Mouse (Mus musculus) Muller cell, postnatal 12 days (primary cell): ENCODE results near the gene Sema4a.

Source experiments
- DNase-seq: peaks from one replicate; pipeline ENCODE4 v3.0.0-alpha.2; 2015; ENCODE audit errors: inconsistent ontology term

Gene Sema4a

DNA sequence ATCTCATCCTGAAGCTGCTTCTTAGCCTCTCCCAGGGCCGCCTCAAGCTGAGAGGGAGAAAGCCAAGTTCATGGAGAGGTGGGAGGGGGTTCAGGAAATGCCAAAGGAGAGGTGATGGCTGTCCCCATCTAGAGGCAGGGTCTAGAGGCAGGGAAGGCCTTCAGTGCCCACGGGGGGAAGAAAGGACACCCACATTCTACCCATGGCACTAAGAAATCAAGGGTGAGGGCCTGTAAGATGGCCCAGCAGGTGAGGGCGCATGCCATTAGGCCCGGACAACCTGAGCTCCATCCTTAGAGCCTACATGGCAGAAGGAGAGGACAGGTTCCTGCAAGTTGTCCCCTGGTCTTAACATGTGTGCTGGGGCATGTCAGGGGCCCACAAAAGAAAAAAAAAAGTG, 25.9 kb upstream of the Sema4a start:
- DNase-seq, result no peak

DNA sequence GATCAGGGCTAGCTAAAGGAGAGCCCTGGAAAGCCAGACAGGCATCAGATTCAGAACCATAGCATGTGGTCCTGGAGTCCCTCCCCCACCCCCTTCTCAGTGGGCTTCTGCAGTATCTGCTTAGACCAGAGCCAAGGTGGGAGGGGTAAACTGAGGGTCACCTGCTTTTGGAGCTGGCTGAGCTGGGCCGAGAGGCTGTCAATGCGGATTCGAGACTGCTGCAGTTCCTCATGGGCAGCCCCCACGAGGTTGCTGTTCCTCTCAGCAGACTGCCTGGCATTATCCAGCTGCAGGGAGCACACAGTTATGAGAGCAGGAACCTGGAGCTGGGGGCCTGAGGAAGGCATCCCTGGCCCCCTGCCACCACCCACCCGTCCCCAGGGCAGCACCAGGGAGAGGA, 25.1 kb upstream of the Sema4a start:
- DNase-seq, result no peak

DNA sequence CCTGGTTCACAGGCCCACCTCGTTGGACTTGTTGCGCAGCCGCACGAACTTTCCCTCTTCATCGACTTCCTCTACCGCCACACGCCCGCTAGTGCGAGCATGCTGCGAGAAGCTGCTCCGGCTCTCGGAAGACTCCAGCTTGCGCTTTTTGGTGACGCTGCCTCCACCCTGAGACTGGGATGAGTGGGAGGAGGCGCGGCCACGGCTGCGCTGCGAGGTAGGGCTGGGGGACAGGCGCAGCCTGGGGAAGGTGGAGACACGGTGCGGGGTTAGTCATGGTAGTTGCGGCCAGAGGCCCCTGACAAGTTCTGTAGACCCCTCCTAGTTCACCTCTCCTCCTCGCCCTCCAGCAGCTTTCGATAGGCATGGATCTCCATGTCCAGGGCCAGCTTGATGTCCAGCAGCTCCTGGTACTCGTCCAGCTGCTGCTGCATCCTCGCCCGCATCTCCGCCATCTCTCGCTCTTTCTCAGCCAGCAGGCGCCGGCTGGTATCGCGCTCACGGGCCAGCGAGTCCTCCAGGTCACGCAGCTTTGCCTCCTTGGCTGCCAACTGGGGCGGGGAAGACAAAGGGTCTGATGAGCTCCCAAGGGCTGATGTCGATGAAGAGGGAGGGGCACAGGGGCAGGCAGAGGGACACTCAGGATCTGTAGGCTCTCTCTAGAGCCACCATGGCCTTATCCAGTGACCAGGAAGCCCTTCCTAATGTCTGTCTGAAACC, 23.8 kb upstream of the Sema4a start:
- DNase-seq, result peak; percentile 69

DNA sequence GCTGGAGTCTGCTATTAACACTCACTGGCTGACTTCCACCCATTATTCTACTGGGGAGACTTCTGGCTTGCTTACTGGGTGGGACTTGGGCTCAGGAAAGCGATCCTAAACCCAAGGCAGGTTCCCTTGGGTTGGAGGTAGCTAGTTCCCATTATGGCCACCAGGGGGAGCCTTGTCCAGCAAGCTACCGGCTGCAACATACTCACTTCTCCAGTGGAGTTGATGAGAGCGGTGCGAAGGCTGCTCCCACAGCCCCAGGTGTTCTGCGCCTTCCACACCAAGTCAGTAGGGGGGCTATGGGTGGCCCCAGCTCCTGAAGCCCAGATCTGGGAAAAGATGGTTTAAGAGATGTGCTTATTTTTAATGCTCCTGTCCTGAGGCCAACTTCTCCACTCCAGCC, 22.6 kb upstream of the Sema4a start:
- peak; percentile 66 for DNase-seq

DNA sequence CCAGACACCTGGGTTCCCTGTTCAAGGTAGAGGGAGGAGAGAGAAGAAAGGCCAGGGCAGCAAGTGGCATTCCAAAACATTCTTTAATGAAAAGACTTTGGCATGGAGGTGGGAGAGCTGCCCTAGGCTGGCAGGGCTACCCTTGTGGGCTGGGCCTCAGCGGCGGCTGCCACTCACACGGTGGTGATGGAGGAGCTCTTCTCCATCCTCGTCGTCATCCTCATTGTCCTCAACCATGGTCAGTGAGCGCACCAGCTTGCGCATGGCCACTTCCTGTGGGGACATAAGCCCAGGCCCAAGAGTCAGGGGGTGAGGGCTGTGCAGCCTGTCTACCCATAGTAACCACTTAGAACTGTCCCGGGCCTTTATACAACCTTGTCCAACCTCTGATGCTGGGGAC, 22.2 kb upstream of the Sema4a start:
- no peak for DNase-seq

DNA sequence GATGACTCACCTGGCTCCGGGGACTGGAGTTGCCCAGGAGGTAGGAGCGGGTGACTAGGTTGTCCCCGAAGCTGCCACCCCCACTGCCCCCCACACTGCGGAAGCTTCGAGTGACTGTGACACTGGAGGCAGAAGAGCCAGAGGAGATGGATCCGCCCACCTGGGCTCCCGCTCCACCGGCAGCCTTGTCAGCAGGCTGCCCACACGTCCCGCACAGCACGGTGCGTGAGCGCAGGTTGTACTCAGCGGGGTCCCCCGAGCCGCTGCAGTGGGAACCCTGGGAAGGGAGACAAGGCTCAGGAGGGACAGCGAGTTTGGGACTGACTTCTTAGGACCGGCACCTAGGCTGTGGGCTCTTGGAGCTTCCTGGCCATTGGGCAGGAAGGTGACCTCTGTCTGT, 21.4 kb upstream of the Sema4a start:
- DNase-seq, result no peak

DNA sequence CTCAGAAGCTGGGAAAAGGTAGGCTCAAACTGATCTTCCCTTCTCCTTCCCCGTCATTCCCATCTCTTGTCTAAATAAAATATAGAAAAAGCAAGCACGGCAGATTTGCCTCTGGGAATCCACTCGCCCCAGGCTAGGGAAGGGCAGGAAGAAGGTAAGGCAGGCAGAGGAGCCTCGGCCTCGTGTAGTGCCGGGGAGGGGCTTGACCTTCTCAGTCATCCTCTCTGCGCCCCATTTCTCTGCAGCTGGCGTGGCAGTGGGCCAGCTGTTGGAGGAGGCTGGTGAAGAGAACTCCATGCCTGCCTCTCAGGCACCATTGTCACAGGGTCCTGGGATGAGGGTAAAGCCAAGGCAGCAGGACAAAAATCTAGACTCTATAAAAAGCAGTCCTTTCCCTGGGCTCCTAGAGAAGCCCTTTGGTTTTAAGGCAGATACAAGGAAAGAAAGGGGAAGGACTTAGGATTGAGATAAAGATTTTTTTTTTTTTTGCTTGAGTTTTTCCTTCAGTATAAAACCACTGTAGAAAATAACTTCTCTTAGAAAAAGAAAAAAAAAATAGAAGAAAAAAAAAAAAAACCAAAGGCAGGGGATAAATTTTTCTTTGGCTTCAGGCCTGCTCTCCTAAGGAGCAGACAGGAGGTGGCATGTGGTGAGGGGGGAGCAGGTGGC, 20.5 kb upstream of the Sema4a start:
- DNase-seq, result no peak

DNA sequence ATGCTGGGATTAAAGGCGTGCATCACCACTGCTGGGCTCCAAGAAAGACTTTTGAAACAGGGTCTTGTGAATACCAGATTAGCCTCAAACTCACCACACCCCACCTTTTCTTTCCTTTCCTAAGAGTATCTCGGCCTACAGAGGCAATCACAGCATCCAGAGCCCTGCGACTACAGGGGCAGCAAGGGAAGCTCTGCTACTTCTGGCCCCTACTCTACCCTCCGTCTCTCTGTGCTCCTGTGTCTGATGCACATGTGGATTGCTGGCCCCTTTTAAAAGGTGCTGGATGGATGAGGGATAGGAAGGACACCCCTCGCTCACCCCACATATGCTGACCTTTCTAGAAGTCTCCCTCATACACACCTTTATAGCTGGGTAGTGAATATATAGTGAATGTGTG, 19.7 kb upstream of the Sema4a start:
- no peak for DNase-seq

DNA sequence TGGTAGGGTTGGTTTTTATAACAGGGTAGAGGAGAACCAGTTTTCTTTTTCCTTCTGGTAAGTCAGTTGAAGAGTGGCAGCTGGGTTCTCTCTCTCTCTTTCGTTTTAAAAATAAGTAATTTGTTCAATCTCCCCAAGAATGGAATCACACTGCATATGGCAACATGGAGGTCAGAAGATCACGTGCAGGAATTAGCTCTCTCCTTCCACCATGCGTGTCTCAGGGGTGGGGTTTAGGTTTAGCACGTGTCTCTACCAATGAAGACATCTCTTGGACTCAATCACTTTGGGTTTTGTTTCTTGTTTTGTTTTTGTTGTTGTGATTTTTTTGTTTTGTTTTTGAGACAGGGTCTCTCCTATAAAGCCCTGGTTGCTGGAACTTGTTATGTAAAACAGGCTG, 18.8 kb upstream of the Sema4a start:
- DNase-seq, result no peak

DNA sequence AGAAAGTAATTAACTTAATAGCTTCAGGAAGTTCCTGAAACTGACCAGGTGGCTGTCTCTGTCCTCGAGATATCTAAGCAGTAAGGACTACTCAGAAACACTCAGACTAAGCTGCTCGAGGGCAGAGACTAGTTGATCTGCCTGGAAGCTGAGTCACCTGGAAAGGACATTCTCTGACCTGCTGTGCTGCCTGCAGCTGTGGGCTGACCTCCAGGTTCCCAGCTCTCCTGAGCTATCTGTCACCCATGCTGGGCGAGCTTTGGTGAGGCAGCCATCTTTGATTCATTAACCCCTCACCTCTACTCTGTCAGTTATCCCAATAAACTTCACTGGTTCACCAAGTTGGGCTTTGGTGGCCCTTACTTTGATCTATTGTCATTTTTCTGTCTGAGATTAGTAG, 18.2 kb upstream of the Sema4a start:
- DNase-seq, result no peak

DNA sequence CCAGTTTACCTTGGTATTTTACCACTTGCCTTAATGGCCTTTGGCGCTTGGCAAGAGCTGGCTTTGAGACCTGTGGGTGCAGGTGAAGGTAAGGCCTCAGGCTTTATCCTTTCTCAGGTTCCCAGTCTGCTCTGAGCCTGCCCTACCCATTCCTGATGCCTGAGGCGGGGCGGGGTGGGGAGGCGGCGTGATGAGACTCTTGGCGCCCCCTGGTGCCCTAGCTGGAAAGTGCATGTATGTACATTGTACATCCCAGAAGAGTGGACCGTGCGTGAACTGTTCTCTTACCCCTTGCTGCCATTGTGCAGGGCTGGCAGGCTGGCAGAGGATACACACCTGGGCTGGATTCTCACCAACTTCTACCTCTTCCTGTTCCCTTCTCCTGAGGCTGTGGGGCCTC, 16.8 kb upstream of the Sema4a start:
- DNase-seq, result peak; percentile 81

DNA sequence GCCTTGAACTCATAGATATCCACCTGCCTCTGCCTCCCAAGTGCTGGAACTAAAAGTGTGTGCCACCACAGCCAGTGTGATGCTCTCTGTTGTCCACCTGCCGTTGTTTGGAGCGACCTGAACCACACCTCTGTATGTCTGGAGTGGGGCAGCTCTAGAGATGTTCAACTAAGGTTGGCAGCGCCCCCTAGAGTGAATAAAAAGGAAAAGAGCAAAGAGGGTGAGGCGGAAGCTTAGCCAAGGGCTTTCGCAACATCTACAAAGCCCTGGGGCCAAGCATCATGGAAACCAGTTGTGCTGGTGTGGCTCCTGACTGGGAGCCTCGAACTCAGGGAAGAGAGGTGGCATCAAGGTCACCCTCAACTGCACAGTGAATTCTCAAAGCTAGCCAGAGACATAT, 15.4 kb upstream of the Sema4a start:
- DNase-seq, result no peak

DNA sequence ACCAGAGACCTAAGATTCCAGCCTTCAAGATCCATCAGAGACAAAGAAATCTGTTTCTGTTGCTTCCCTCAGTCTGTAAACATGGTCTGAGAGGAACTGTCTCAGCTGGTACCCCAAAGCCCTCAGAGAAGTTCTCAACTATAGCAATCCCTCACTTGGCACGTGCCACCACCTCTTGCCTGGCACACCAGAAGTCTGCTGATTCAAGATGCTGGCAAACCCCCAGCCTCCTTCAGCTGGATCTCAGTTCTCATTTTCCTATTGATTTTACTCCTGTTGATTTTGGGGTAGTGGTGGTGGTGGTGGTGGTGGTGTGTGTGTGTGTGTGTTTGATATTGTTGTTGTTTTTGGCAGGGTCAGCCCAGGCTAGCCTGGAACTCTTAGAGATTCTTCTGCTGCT, 12.6 kb upstream of the Sema4a start:
- no peak for DNase-seq

DNA sequence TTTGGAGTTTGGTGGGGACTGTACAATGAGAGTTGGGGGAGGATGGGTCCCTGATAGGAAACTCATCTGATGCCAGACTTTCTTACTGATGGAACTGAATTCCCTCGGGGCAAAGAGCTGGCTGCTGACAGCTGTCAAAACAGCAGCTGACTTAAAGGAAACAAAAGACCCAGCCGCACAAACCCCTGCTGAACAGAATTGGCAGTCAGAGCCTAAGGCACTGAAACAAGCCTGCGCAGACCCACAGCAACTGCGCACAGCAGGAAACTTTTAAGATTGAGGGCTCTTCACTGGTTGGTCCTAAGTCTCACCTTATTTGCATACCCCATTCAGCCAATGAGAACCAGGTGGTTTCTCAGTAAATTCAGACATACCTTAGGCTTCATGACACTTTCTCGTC, 12.0 kb upstream of the Sema4a start:
- no peak for DNase-seq

DNA sequence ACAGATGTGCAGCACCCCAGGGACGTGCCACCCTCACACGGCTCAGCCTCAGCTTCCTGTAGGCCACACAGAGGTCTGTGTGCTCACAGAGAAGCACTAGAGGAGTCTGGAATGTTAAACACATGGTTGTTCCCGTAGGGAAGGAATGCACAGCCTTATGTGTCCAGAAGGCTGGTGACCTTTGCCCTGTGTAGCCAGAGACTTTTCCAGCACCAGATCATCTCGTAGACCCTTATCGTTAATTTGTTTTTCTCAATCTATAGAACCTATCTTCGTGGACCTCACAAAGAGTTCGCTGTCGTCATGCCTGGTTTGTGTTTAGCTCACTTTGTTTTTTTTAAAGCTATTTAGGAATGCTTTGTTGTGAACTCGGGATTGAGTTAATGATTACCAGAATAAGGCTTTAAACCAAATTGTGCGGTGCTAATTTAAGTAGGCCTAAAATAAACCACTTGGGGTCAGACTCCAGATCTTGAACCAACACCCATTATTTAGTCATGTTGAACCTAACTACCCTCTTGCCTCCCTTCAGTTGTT, 10.0 kb upstream of the Sema4a start:
- no peak for DNase-seq

DNA sequence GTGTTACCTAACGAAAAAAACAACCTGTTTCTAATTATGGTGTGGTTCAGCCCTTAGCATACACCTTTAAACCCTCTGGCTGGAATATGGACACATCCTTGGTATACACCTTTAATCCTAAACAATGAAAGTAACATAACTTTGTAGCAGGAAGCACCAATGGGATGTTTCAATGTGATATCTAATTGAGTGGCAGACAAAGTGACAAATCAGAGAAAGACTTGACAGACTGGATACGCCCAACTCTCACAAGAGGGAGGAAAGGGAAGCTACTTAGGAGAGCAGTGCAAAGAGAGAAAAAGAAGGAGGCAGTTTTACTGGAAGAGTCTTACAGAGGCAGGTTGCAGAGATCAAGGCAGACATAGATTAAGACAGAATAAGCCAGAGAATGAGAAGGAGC, 8.5 kb upstream of the Sema4a start:
- DNase-seq, result no peak

DNA sequence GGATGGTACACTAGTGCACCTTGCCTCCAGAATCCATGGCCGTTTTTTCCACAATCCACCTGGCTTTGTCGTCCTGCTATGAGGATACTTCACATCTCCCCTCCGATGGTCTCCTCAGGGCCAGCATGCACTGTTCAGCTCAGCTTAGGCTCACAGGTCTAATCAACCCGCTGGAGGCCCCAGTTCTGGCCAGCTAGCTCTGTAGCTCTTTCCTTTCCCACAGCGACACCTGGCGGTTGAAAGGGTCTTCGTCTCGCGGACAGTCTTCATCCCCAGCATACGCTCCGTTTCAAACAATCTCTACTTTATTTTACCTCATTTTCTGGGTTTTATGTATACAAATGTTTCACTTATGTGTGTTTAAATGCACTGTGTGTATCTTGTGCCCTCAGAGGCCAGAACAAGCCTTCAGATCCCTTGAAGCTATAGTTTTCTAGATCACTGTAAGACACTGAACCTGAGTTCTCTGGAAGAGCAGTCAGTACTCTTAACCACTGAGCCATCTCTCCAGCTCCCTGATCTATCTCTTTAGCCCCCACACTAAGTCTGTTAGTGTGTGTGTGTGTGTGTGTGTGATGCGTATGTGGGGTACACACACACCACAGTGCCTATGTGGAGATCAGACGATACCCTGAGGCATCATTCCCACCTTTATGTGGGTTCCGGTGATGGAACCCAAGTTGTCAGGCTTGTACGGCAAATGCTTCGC, 6.3 kb upstream of the Sema4a start:
- peak; percentile 63 for DNase-seq

DNA sequence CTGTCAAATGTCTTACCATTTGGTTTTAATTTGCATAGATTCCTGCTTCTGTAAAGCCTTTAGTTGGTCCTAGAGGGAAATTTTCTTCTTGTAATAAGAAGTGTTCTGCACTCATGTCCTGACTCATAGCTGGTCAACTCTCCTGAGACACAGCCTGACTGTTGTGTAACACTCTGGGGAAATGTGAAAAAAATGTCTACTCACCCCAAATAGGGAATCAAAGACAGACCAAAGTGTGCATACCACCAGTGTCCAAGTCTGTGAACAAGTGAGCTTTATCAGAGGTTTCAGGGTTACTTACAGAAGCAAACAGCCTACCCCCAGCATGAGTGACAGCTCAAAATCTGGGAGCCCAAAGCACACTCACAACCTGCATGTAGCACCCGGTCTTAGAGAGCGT, 4.1 kb upstream of the Sema4a start:
- DNase-seq, result no peak

DNA sequence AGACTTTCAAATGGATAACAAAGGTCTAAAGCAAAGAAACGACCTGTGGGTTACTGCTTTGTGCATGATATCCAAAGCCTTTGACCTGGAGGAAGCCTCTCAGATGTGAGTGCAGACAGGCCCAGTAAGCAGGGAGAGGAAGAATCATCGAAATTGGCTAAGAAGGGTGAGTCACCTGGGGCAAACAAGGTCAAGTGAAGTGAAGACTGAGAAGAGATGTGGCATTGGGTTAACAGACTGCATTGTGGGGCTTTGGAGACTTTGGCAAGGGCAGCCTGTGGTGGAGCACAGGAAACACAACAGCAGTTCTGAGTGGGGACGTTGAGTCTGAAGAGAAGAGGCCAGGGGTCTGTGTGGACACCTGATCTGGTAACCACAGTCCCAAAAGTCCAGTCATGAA, 3.4 kb upstream of the Sema4a start:
- DNase-seq, result no peak

DNA sequence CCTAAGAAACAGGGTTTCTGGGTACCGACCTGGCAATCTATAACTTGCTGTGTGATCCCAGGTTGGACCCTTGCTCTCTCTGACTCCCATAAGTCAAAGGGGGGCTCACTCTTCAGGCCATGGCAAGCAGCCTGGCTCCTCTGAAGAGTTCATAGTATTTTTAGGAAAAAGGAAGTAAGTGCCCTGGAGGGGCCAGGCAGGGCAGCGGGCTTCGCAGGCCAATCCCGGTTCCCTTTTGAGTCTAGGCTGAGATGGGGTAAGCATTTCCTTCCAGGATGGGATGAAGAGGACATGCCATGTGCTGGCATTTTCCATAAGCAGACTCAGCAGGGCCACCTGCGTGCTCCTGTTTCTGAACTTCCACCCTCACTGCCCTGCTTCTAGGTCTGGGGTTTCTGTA, 953 bp downstream of the Sema4a start:
- DNase-seq, result no peak

DNA sequence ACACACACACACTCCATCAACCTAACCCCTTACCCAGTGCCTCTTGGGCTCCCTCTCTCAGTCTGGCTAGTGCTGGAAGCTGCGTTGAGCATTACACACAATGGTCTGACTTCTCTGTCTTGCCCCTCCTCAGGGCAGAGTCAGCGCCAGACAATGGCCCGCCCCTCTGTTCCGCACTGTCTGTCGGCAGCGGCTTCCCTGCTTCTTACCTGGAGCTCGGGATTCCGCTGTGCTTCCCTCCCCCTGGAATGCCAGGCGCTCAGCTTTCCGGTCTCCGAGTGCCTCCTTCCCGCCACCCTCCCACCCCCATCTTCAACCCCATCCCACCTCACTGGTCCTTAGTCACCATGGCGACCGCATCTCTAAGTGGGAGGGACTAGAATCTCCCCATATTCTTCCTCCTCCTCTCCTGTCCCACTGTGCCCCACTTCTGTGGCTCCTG, 2.2 kb downstream of the Sema4a start:
- no peak for DNase-seq

DNA sequence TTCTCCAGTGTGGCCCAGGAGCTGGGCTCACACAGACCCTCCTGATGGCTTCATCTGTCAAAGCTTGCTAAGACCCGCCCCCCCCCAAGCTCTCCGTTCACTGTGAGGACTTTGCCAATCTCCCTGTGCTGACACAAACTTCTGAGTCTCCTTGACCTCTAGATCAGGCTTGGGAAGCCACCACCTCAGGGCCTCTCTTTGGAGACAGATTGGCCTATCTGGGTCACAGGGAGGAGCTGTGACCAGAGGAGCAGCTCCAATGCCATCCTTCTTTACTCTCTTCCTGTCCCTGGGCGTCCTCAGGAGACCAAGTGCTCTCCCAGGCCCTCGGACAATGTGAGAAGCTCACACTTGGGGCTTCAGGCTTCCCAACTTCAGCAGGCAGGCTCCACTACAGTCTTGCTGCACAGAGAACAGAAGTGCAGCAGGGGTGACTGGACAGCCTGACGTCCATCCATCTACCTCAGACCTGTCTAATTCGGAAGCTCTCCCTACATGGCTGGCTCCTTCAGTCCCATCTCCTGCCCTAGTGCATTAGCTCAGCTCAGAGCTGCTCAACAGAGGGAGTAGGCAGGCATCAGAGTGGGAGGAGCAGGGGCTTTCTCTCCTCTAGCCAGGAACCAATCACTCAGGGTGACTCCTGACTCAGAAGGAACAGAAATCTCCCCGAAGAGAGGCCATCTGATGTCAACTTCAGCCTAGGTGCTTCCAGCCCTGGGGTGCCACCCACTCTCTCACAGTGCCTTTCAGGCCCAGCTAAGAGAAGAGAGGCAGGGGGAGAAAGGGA, 4.0 kb downstream of the Sema4a start:
- no peak for DNase-seq
